Mouse (Mus musculus): ENCODE data around the gene Cygb. TPM values are rescaled to one million over a fixed set of nuclear protein-coding genes. Genes with fewer than 3 reads are reported as not detected.

The Cygb gene
- 18.3 TPM in 2 replicates for polyA plus RNA-seq (2012; rRNA removed)

DNA sequence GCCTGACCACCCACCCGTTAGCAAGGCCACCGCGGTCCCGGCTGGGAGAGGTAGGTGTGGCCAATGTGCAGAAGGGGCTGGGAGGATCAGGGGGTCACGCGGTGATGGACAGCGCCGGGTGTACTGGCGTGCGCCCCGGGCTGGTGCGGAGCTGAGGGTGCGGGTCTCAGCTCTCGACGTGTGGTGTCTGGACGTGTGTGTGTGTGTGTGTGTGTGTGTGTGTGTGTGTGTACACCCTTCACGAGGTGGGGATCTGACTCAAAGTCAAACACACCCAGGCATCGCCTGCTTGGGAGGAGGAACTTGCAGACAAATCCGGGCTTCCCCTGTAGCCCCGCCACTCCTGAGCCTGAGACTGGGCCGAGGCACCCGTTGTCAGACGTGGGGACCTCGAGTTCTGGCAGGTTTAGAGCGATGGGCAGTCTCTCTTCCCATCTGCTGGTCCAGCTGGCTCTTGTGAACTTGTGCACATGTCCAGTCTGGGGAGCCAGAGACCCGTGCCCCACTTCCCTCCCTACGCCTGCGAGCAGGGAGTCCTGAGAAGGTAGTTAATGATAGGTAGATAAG lies at the start of gene Cygb:
Gene Cygb (minus strand): TSS at position 59 of the 567 bp plus-strand sequence.
- peak; percentile 28 for DNase-seq (ENCODE audit: low read depth)
- TF ChIP-seq POLR2A (IDR thresholded peaks at IDR 0.05; ENCODE audit: borderline replicate concordance, extremely low read depth, insufficient read depth, insufficient read length, poor library complexity, severe bottlenecking) (no peak), CTCF (IDR thresholded peaks at IDR 0.05; ENCODE audit: borderline replicate concordance, extremely low read depth, insufficient read depth, insufficient read length) (no peak)

DNA sequence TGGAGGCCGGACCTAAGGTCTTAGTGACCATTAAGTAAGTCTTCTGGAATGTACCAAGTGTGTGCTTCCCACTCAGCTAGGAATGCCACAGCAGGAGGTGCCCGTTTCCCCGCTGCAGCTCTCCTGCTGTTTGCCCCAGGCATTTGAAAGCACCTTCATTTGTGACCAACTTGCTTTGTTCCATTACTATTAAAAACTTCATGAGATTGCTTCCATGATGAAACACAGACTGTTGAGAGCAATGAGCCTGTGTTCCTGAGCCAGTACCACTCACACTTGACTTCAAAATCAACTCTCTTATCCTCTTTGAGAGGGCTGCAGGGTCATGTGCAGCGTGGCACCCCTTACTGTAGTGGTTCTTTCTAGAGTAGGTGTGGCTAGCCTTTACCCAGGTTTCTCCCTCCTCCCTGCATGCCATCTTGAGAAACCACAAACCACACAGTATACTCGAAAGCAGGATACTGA lies 47.3 kb upstream of the Cygb start:
- DNase-seq (ENCODE audit: low read depth), result no peak
- TF ChIP-seq CTCF (IDR thresholded peaks at IDR 0.05; ENCODE audit: borderline replicate concordance, extremely low read depth, insufficient read depth, insufficient read length), result no peak
- TF ChIP-seq POLR2A (IDR thresholded peaks at IDR 0.05; ENCODE audit: borderline replicate concordance, extremely low read depth, insufficient read depth, insufficient read length, poor library complexity, severe bottlenecking), result no peak

DNA sequence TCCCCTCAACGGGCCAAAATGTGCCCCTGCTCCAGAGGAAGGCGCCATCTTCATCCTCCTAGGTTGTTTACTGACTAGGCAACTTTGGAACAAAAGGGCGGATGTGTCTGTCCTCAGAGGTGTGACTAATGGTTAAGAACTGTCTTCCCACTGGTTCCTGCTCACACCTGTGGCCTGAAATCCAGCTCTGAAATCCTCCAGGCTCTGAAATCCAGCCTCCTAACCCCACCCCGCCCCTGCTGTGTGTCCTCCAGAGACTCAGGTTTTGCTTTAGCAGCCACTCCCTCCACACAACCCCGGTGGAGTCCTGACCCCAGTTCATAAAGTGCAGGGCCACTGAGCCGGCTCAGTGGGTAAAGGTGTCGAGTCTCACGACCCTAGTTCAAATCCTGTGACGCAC lies 43.4 kb upstream of the Cygb start:
- DNase-seq (ENCODE audit: low read depth), result no peak
- no peak for TF ChIP-seq CTCF (IDR thresholded peaks at IDR 0.05; ENCODE audit: borderline replicate concordance, extremely low read depth, insufficient read depth, insufficient read length)
- no peak for TF ChIP-seq POLR2A (IDR thresholded peaks at IDR 0.05; ENCODE audit: borderline replicate concordance, extremely low read depth, insufficient read depth, insufficient read length, poor library complexity, severe bottlenecking)

DNA sequence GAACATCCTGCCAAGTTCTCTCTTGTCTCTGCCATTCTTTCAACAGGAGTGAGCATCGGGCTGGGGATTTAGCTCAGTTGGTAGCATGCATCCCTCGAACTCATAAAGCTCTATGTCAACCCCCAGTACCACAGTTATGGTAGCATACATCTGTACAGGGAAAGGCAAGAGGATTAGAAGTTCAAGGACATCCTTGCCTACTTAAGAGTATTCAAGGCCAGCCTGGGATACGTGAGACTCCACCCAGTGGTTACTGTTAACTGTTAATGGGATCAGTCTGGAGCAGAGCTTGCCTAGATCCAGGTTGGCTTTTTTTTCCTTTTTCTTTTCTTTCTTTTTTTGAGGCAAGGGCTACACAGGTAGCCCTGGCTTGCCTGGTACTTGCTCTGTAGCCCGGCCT lies 42.3 kb upstream of the Cygb start:
- no peak for DNase-seq (ENCODE audit: low read depth)
- TF ChIP-seq POLR2A (IDR thresholded peaks at IDR 0.05; ENCODE audit: borderline replicate concordance, extremely low read depth, insufficient read depth, insufficient read length, poor library complexity, severe bottlenecking) (no peak), CTCF (IDR thresholded peaks at IDR 0.05; ENCODE audit: borderline replicate concordance, extremely low read depth, insufficient read depth, insufficient read length) (no peak)

DNA sequence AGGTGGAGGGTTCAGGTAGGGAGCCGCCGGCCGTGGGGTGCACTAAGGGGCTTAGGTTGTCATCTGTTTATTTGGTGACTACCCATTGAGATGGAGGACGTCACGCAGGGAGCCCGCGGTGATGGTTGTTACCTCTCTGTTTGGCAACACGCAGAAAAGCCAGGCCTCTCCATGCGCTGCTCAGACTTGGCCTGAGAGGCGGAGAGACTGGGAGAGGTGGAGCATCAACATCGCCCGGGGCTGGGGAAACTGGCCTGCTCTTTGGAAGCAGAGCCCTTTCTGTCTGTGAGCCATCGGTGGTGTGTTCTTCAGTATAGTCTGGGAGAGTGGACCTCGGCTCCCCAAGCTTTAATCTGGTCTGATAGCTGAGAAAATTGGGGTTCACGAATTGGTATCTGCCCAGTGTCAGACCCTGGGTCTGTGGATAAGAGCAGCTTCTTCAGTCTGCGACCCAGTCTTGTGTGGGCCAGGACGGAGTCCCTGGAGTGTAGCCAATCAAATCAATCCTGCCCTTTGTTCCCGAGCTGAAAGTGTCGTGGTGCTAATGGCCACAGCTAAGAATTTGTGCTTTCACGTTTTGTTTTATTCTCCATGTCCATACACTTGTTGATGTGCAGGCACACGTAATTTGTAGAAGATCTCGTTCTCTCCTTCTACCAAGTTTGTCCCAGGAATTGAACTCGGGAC lies 41.2 kb upstream of the Cygb start:
- TF ChIP-seq CTCF (IDR thresholded peaks at IDR 0.05; ENCODE audit: borderline replicate concordance, extremely low read depth, insufficient read depth, insufficient read length) (no peak), POLR2A (IDR thresholded peaks at IDR 0.05; ENCODE audit: borderline replicate concordance, extremely low read depth, insufficient read depth, insufficient read length, poor library complexity, severe bottlenecking) (no peak)
- DNase-seq (ENCODE audit: low read depth), result peak; percentile 22

DNA sequence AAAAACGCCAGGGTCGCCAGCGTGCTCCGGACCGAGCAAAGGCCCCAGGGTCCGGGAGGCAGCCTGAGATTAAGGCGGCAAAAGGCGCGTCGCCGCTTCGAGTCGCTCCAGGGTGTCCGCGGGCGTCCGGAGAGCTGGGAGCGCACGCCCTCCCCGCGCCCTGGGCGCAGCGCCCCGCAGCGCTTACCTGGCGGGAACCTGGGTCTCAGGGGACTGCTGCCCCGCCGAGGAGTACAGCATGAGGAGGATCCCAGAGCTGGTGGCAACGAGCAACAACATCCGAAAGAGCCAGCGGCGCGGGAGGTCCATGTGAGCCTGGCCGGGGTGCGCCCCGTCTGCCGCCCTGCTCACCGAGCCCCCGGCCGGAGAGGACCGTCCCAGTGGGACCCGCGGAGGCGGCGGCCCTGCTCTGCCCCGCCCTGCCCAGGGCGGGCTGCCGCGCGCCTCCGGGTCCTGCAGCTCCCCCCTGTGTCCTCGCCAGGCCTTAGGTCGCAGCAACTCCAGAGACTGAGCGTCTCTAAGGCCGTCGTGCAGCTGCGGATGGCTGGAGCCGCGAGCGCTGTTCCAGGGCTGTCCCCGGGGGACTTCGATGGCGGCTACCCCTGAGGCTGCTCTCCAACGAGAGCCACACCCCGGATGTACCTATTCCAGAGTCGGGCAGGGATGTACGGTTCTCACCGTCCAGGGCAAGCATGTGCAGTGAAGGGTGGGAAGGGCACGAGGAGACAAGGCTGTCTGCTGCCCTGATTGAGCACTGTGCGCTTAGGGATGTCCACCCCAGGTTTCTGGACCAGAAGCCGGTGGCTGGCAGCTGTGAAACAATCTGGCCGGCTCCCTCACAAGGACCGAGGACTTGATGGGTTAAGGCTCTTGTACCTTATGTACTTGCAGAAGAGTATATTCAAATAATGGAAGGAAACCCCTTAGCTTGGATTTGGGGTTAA lies 40.4 kb upstream of the Cygb start:
- DNase-seq (ENCODE audit: low read depth), result peak; percentile 17
- TF ChIP-seq POLR2A (IDR thresholded peaks at IDR 0.05; ENCODE audit: borderline replicate concordance, extremely low read depth, insufficient read depth, insufficient read length, poor library complexity, severe bottlenecking) (no peak), CTCF (IDR thresholded peaks at IDR 0.05; ENCODE audit: borderline replicate concordance, extremely low read depth, insufficient read depth, insufficient read length) (no peak)

DNA sequence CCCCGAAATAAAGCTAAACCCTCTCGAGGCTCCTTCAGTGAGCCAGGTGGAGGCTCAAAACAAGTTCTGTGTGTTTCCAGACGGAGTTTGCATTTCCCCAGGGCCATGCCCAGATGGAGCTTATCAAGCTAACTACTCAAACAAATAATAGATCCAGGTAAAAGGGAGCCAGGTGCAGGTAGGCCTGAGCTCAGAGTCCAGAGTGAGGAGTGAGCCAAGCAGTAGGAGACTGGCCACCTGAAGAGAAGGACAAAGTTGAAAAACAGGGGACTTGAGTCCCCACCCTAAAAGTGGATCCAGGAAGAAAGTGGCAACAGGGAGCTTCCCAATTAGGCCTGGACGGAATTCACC lies 39.8 kb upstream of the Cygb start:
- no peak for TF ChIP-seq CTCF (IDR thresholded peaks at IDR 0.05; ENCODE audit: borderline replicate concordance, extremely low read depth, insufficient read depth, insufficient read length)
- no peak for DNase-seq (ENCODE audit: low read depth)

DNA sequence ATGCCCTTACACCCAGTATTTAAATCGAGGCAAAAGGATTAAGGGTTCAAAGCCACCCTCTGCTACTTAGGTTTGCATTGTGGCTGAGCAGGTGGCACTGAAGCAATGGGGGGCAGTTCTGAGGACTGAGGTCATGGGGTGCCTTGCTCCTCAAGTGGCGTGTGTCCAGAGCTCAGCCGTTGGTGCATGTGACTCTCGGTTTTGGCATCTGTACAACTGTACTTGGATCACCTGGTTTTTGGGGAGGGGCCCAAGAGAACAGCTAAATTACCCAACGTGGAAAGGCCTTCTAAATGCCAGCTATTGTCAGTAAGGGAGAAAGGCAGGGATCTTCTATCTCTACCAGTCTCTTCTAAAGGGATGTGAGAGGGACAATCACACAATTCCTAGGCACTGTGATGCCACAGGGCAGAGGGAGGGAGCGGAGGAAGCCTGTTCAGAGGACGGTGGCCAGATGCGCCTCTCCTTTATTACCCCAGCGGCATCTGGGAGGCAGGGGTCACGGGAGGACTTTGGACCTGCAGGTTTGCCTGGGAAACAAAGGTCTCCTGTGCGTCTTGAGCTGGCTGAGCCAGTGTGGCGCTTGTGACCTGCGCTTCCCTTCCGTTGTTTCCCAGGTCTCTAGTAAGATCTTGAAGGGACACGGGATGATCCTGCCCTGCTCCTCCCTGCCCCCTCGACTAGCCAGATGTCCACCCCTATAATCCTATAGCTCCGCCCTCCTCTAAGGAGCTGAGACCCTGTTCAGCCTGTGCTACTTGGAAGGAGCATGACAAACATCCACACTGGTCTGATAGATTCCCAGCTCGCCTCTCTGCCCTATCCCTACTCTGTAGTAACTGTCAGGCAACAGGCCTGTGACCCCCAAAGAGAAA lies 36.8 kb upstream of the Cygb start:
- DNase-seq (ENCODE audit: low read depth), result no peak

DNA sequence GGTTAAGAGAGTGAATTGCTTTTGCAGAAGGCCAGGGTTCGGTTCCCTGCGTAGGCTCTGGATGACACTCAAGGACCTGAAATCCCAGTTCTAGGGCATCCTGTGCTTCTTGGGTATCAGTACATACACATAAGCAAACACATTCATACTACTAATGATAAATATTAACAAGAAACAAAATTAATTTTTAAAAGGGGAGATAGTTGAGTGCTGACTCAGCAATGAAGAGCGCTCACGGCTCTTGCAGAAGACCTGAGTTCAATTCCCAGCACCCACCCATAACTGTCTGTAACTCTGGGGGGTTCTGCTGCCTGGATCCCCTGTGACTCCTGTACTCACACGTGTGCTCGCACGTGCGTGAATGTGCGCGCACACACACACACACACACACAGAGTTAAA lies 35.5 kb upstream of the Cygb start:
- TF ChIP-seq POLR2A (IDR thresholded peaks at IDR 0.05; ENCODE audit: borderline replicate concordance, extremely low read depth, insufficient read depth, insufficient read length, poor library complexity, severe bottlenecking), result no peak
- no peak for TF ChIP-seq CTCF (IDR thresholded peaks at IDR 0.05; ENCODE audit: borderline replicate concordance, extremely low read depth, insufficient read depth, insufficient read length)
- no peak for DNase-seq (ENCODE audit: low read depth)

More for the DNA sequence above, 36.8 kb upstream of the Cygb start:
- no peak for TF ChIP-seq POLR2A (IDR thresholded peaks at IDR 0.05; ENCODE audit: borderline replicate concordance, extremely low read depth, insufficient read depth, insufficient read length, poor library complexity, severe bottlenecking)
- no peak for TF ChIP-seq CTCF (IDR thresholded peaks at IDR 0.05; ENCODE audit: borderline replicate concordance, extremely low read depth, insufficient read depth, insufficient read length)

DNA sequence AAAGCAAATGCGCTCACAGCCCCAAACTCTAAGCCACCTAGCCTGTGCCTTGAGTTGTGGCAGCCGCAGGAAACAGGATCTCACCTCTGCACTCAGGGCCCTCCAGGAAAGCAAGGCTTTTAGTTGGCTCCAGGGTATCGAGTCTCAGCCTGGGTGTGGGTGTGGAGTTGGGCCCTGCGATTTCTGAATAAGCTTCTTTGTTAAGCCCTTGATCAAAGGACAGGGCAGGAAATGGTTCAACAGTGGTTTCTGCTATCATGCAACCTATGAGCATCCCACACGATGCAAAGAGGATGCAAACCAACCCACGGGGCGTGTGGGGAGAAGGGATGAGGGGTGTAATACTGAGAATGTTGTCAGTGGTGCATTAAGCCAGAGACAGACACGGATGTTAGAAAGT lies 33.8 kb upstream of the Cygb start:
- no peak for DNase-seq (ENCODE audit: low read depth)
- TF ChIP-seq POLR2A (IDR thresholded peaks at IDR 0.05; ENCODE audit: borderline replicate concordance, extremely low read depth, insufficient read depth, insufficient read length, poor library complexity, severe bottlenecking) (no peak), CTCF (IDR thresholded peaks at IDR 0.05; ENCODE audit: borderline replicate concordance, extremely low read depth, insufficient read depth, insufficient read length) (no peak)

DNA sequence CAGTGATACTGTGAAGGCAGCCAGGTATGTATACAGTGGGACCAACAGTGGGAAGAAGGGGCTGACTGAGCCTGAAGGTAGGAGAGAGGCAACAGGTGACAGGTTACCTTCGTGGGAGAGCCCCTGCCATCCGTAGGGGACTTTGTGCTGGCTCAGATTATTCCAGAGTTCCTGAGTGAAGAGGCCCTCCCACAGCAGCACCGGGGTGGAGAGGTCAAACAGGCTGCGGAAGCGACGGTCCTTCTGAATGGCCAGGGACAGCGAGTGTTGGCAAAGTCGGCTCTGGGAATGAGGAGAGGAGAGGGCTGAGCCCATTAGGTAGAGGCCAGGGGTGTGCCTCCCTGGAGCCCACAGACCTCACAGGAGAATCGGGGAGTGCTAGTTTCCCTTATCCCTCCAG lies 31.6 kb upstream of the Cygb start:
- TF ChIP-seq POLR2A (IDR thresholded peaks at IDR 0.05; ENCODE audit: borderline replicate concordance, extremely low read depth, insufficient read depth, insufficient read length, poor library complexity, severe bottlenecking), result no peak
- no peak for TF ChIP-seq CTCF (IDR thresholded peaks at IDR 0.05; ENCODE audit: borderline replicate concordance, extremely low read depth, insufficient read depth, insufficient read length)

More for the DNA sequence above, 31.6 kb upstream of the Cygb start:
- DNase-seq (ENCODE audit: low read depth), result no peak

All from brain, embryonic 14.5 days (tissue).